Mouse (Mus musculus) cerebellum, adult 18-20 months (tissue): Measurements from ENCODE around the gene Mmp8.

Experiments
- DNase-seq, 2 experiments: peaks; one replicate each; pipeline ENCODE4 v3.0.0; 2021

The Mmp8 gene

DNA sequence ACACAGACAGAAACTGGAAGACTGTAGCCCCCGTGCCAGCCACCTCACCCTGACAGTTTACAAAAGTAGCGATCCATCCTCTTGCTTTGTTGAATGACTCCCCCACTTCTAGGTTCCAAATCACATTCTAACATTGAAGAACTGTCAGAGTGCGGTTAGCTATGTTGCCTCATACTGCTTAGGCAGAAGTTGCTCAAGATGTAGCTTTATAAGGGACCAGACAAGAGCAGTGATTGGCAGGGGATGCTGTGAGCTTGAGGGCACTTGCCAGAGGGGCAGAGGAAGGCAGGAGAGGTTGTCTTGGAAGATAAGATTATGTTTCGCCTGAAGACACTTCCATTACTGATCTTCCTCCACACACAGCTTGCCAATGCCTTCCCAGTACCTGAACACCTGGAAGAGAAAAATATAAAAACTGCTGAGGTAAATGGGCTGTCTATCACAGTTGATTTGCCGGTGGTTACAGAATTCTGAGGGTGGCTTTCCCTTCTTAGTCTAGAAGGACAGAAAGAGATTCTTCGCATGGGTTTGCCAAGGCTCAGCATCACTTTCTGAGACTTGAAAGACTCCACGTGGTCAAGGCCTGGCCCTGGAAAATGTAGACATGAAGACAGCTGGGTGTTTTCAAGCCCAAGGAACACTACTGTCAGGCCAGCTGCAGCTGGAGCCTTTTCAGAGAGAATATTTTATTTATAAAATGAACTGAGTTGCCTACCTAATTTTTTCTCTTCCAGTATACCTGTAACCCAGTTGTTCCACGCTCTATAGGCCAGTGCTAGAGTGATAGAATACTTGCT, at the start of gene Mmp8:
Mmp8 (plus strand) TSS at position 236 of the 797 bp plus-strand sequence.
- no peak for DNase-seq

DNA sequence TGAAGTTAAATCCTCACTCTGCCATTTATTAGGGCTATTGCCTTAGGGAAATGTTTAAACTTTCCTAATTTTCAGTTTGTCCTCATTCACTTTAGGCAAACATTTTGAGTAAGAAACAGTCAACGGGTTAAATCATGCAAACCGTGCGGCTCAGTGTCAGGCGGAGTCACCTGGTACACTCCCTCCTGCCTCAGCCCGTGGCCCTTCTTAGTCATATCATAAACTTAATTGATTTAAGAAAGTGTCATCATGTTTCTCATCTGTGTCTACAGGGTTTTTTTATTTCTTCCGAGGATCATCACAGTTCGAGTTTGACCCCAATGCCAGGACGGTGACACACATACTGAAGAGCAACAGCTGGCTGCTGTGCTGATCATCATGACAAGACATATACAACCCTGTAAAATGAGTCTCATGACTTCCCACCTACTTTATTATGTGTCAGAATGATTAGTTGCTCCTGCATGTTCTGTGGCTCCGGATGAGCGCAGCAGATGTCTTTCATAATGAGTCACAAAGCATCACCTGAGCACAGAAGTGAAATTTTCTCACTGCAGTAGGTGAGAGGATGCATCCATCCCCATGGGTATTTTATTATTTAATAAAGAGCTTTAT, 48.5 kb upstream of the Mmp8 start:
- no peak for DNase-seq

DNA sequence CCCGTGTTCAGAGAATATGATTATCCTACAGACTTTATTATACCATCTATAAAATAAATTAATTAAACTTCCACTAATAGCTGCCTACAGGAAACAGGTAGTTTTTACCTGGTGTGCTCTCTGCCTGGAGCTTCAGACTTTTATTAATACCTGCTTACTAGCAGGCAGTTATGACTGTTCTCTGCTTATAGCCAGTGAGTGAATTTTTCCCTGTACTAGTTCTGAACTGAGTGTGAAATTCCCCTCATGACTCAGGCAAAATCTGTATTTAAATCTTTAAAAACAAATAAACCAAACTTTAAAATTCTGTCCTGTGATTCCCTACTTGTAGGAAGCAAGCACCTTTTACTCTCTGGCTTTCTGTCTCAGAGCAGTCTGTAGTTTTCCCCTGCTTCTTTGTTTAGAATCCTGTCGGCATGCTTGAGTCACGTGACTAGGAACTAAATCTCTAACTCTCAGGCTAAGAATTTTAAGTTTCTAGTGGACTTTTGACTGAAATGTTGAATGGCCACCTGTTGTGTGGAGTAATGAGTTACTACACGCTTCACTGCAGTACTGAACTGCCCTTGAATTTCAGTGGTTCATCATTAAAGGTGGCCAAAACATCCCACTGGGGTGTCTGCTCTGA, 40.2 kb upstream of the Mmp8 start:
- DNase-seq = no peak

DNA sequence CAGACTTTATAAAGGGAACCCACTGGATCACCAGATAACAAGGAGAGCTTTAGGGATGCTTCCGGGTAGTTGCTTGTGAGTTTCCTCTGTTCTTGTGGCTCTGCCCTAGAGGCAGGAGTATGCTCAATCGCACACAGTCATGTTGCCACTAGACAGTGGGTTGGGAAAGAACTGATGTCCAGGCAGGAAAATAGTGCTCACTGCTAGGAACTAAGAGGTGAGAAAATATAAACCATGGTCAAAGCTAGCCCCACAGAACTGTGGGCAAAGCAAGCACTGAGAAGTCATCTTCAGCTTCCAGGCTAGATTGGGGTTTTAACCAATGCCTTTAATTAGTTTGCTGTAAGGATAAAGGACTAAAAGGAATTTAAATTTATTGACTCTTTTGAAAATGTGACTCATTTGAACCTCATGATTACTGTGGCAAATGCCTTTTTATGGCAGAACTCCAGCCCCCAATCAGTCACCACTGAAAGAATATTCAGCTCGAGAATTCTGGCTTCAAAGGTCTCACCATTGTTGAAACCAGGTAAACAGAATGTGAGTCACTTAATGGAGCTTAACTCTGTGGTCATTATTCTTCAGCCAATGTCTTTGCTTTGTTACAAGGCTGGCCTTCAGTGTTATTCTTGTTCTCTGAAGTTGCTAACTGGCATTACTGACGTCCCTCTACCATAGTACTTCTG, 31.9 kb upstream of the Mmp8 start:
- no peak for DNase-seq

DNA sequence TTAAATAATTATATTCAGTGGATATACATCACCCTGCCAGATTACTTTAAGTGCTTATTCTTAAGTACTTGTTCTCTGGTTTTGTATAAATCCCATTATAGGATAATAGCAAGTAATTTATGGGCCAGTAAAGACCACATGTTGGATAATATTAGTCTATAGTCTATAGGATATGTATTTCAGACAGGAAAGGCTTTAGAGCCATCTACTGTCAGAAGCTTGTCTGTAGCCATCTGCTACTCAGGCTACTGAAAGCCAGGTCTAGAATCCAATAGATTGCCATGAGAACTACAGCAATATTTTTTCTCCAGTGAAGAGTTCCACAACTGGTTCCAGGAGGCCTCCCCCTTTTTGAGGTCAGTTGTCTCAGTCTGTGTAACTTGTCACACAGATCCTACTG, 15.5 kb upstream of the Mmp8 start:
- DNase-seq = no peak

DNA sequence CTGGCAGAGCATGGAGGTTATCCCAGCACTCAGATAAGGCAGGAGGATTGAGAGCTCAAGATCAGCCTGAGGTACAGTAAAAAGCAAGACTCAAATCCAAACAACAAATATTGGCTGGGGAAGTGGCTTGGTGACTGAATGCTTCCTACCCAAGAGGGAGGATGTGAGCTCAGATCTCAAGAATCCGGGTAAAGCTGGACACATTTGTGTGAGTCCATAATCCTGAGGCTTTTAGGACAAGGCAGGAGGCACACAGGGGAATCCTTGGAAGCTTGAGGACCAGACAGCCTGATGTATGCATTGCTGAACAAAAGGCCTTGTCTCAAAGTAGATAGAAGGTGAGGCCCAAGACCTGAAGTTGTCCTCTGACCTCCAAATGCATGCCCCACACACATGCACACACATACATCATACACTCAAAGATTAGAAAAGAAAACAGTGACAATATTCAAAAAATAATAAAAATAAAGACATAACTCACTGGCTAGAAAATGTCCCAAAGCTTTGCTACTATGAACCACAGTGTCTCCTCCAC, 13.3 kb upstream of the Mmp8 start:
- DNase-seq = no peak

DNA sequence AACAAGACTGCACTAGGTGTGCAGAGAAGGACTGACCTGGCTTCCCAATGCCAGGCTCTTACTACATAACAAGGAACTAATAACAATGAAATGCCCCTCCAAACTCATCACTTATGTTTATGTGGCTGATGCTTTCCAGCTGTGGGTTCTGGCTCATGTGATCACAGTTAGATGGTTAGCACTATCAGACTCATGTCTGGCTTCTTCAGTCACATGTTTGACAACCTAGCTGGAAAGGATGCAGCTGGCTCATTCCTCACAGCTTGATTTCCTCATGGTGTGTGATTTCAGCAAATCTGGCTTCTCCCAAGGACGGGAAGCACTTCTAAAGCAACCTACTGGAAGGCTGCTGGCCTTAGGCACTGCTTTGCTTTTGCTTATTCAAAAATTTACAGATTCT, 12.8 kb upstream of the Mmp8 start:
- DNase-seq = no peak

DNA sequence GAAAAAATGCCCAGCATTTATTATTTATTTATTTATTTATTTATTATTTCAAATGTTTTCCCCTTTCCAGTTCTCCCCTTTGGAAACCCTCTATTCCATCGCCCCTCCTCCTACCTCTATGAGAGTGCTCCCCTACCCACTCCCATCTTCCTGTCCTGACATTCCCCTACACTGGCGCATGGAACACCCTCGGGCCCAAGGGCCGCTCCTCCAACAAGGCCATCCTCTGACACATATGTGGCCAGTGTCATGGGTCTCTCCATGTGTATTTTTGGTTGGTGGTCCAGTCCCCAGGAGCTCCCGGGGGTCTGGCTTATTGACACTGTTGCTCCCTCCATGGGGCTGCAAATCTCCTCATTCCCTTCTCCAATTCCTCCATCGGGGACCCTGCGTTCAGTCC, 12.3 kb upstream of the Mmp8 start:
- no peak for DNase-seq

DNA sequence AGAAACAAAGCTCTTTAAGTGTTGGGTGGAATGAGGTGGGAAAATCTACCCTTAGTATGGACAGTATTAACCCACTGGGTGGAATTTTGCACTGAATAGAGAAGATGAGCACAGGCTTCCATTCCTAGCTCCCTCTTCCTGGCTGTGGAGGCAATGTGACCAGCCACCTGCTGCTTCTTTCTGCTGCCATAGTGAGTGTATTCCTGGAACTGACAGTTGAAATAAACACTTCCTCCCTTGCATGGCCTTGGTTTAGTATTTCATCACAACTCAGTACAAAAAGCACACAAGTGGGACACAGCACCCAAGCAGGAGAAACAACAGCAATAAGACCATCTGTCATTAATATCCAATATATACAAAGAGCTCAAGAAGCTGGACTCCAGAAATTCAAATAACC, 6.3 kb upstream of the Mmp8 start:
- DNase-seq = no peak

DNA sequence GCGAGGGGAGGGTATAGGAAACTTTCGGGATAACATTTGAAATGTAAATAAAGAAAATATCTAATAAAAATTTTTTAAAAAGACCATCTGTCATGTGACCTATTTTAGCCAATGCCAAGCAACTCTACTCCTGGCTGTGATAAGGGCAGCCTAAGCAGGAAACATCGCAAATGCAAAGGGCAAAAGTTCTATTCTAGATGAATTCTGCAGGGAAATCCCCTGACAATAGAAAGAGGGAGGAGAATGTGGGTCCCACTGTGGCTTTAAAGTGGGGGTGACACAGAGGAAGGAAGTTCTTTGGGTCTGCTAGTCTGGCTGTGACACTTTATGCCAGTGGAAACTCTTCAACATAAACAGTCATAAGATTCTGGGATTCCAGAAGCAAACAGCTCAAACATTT, 4.7 kb upstream of the Mmp8 start:
- DNase-seq = no peak

DNA sequence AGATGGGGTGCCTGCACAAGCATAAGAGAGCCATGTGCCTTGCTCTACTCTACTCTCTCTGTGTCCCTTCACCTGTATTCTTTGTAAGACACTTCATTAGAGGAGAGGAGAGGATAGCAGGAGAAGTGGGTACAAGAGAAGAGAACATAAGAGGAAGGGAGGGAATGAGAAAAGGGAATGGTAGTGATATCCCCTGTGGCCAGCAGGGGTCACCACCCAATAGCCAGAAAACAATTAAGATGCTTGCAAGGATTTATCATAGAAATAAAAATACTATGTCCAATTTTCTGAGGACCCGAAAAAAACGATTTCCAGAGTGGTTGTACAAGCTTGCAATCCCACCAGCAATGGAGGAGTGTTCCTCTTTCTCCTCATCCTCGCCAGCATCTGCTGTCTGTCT, 3.9 kb upstream of the Mmp8 start:
- DNase-seq = peak; percentile 2 to 5

DNA sequence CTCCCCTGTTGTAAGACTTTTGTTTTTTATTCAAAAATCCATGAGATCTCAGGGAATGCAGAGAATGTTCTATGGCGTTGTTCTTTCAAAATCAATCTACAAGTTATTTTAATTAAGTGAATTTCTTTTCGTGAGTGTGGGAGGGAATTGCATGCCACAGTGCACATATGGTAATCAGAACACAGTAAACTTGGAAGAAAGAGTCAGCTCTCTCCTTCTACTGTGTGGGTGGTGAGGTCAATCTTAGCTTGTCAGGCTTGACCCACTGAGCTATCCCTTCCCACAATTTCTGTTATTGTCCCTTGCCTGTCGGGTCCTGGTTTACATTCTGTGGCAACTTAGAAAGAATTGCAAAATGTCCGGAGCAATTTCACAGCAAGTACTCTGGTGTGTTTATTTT, 1.8 kb downstream of the Mmp8 start:
- no peak for DNase-seq

DNA sequence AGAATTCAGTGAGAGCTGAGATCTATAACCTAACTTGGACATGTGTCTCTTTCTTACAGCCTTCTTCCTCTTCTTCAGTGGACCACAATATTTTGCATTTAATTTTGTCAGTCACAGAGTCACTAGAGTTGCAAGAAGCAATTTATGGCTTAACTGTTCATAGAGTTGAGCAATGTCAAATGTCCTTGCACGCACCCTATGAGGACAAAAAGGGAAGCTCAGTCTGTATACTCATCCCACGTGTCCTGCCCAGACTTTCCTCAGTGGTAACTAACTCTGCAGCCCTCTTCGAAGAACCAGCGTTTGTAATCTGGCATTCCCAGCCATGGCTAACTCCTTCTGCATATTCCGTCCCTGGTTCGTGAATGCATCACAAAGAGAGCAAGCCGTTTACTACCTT, 9.1 kb downstream of the Mmp8 start:
- no peak for DNase-seq

DNA sequence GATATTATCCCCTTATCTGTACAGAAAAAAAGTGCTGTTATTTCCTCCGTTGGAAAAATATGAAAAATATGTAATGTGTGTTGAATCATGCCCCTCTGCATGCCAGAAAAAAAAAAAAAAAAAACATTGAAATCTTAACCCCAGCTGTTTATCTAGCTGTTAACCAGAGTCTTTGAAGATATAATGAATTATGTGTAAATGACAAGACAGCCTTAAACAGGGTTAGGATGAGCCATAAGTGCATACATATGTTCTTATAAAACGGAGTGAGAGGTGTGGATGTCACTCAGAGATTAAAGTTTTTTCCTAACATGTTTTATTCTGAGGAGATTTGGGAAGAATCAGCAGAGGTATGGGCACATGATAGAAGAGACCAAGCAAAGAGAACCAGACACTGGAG, 9.7 kb downstream of the Mmp8 start:
- DNase-seq = no peak

DNA sequence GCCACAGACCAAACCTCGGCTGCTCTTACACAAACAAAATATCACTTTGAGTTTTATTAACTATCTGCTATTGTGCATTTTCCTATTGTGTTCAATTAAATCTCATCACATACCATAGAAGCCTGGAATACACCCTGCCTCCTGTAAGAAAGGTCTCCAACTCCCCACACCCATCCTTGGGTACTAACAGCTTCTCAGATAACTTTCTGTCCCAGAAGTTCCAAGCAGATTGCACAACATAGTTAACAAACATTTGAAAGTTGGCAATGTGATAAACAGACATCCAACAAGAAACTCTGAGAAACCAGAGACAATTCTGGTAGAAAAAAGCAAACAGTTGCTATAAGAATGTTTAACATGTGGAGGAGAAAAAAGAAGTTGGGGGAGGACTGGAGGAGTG, 12.2 kb downstream of the Mmp8 start:
- no peak for DNase-seq

DNA sequence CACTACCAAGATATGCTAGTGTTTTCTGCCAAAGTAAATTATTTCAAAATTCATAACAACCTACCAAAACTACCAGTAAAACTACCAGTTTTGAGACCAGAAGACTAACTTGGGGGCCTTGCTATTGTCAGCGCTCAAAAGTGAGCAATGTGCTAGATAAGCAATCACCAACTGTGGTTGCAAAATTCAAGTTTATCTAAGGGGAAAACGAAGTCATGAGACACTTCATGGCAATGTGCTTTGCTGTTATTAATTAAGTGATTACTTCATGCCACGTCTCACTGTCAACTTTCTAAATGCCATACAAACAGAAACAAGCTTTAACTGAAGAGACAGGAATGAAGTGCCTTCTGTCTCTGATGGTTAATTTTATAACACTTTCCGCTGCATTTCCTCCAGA, 12.9 kb downstream of the Mmp8 start, which contains the start of gene Mmp27:
Mmp27 (plus strand) TSS at position 235 of the 400 bp plus-strand sequence.
- no peak for DNase-seq

DNA sequence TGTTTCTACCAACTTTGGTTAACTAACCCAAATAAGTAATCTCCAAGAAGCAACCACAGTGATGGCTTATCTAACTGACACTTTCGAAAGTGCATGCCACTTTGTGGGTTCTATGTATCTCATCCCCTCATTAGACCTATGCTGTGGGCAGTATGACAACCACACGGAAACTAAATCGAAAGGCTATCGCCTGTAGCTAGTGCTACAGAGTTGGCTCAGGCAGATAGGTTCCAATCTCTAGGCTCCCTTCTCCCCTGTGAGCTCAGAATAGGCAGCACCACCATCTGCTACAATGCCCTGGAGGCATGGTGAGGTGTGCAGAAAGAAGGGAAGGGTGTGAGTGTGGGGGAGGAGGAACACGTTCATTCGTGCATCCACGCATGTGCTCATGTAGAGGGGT, 13.9 kb downstream of the Mmp8 start:
- peak in 1 of 2 experiments; percentile 2 for DNase-seq

DNA sequence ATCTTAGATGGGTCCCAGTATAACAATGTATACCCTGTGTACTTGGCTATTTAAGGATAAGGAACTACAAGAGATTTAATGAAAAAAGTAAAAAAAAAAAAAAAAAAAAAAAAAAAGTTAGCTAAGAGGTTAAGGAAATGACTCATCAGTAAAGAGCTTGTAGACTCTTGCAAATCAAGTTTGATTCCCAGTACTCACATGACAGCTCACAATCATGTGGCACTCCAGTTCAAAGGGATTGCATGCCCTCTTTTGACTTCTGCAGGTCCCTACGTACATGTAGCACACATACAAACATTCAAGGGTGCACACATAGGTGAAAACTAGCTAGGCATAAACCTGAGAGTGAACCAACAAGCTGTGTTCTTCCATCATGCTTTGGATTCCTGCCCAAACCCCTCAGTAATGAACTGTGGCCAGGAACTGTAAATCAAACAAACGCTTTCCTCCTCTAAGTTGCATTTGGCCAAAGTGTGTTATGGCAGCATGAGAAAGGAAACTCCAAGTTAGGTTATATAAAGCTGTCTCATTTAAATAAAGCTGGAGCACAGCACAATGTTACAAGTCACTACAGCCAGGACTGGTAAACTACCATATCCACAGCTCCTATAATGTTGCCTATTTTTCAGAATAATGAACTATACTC, 14.5 kb downstream of the Mmp8 start:
- DNase-seq = no peak

DNA sequence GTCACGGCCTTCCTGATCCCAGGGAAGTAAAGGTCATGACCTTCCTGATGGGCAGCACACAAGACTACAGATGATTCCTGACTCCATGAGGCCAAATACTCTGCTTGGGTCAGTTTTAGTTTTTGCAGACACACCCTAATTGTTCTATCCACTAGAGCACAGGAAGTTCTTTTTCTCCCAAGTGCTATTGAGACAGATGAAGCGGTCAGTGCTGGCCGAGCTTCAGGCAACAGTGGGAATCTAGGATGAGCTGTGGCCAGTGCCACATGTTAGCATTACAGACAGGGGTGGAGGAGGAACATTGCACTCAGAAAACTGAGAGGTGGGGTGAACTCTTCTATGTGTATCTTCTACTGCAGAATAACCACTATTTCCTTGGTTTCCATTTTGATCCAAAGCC, 17.3 kb downstream of the Mmp8 start:
- no peak for DNase-seq

DNA sequence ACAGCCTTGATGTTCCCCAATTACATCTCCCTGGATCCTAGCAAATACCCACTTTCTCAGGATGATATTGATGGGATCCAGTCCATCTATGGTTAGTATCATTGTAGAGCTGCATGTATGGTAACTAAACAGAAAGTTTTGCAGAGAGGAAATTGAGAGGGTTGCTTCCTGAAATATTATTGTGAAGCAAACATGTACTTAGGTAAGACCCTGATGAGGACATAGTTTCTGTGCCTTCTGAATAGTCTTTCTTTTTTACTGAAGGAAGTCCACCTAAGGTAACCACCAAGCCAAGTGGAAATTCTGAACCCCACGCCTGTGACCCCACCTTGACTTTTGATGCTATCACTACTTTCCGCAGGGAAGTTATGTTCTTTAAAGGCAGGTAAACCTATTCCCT, 19.1 kb downstream of the Mmp8 start:
- no peak for DNase-seq

DNA sequence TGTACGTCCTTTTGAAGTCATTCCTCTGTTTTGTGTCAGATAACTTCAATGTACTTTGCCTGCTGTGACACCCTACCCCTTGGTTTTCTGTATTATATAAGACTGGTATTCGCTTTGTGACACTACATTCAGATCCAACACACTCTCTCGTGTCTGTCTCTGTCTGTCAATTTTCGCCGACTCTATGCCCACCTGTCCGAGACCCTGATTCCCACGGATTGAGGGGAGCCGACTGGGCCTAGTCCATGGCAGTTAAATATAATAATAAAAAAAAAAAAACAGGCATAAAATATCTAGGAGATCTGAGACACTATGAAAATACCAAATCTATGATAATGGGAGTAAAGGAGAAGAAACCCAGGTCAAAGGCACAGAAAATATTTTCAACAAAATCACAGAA, 31.8 kb downstream of the Mmp8 start:
- DNase-seq = no peak

DNA sequence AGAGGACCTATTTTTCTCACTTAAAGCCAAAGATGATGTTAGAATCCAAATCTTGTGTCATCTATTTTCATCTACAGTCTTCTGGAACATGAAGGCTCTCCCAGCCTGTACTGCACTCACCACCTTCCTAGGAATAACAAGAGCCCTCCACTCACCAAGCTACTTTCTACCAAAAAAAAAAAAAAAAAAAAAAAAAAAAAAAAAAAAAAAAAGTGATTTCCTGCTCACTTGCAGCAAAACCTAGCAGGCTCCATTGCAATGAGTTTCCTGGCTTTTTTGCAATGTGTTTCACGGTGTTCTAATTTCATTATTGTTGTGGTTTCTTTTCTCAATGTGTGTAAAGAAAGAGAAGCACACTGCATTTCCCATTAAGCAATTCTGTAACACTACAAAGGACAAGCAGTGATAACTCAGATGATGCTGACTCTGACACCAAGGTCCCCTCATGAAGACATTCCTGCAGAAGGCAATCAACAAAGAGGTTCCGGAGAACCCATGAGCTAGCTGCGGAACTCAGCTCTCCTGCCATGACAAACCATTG, 35.1 kb downstream of the Mmp8 start:
- DNase-seq = no peak
